Mouse (Mus musculus) myocyte (in vitro differentiated cells): ENCODE data around the gene Adgrg7. TPM values are rescaled to one million over a fixed set of nuclear protein-coding genes. Genes with fewer than 3 reads are reported as not detected.
A peak's percentile ranks its signal among the peaks of the same experiment; 100 is the strongest.

Source experiments
- H3K27me3 ChIP-seq: one replicate; pipeline ENCODE4 v1.6.1; 2011; ENCODE audit not compliant: control insufficient read depth, insufficient read depth, insufficient read length
- H3K36me3 ChIP-seq: one replicate; pipeline ENCODE4 v1.6.1; 2011; ENCODE audit not compliant: control insufficient read depth, insufficient read depth
- H3K4me2 ChIP-seq: one replicate; pipeline ENCODE4 v1.6.1; 2011; ENCODE audit warnings: low read depth, control low read depth
- H3K4me3 ChIP-seq: one replicate; pipeline ENCODE4 v1.5.1; 2011; ENCODE audit warnings: mild to moderate bottlenecking, control low read depth, moderate library complexity
- H3K79me2 ChIP-seq: one replicate; pipeline ENCODE4 v1.6.1; 2011; ENCODE audit not compliant: control insufficient read depth, insufficient read depth
- H3ac ChIP-seq: one replicate; pipeline ENCODE4 v1.6.1; 2011; ENCODE audit not compliant: control insufficient read depth, insufficient read length
- CEBPB ChIP-seq: IDR thresholded peaks from 2 replicates; pipeline ENCODE4 v1.6.1; 2011; ENCODE audit warnings: mild to moderate bottlenecking, moderate library complexity; ENCODE audit not compliant: poor library complexity, insufficient read depth, severe bottlenecking
- E2F4 ChIP-seq: IDR thresholded peaks from one replicate; pipeline ENCODE4 v1.6.1; 2011; ENCODE audit warnings: mild to moderate bottlenecking, control low read depth, moderate library complexity; ENCODE audit not compliant: insufficient read depth
- MAX ChIP-seq: IDR thresholded peaks from one replicate; pipeline ENCODE4 v1.6.1; 2011; ENCODE audit warnings: low read depth, mild to moderate bottlenecking, control low read depth
- MYOD1 ChIP-seq, 3 experiments: IDR thresholded peaks; one replicate each; pipeline ENCODE4 v1.6.1; 2011; ENCODE audit warnings: control low read depth in 2 of 3, low read depth in 2 of 3, mild to moderate bottlenecking in 2 of 3, moderate library complexity in 1 of 3; ENCODE audit not compliant: insufficient read length in 2 of 3, control insufficient read depth in 1 of 3
- MYOG ChIP-seq, 3 experiments: IDR thresholded peaks; one replicate each; pipeline ENCODE4 v1.6.1; 2011; ENCODE audit warnings: control low read depth in 2 of 3, low read depth in 2 of 3, mild to moderate bottlenecking in 2 of 3; ENCODE audit not compliant: insufficient read length in 2 of 3, control insufficient read depth in 1 of 3, insufficient read depth in 1 of 3
- POLR2A ChIP-seq: IDR thresholded peaks from one replicate; pipeline ENCODE4 v1.6.1; 2011; ENCODE audit warnings: low read depth, mild to moderate bottlenecking, control low read depth, moderate library complexity; ENCODE audit not compliant: insufficient read length
- POLR2AphosphoS2 ChIP-seq: IDR thresholded peaks from one replicate; pipeline ENCODE4 v1.6.1; 2011; ENCODE audit warnings: low read depth, control low read depth; ENCODE audit not compliant: insufficient read length
- REST ChIP-seq: IDR thresholded peaks from one replicate; pipeline ENCODE4 v1.6.1; 2011; ENCODE audit warnings: mild to moderate bottlenecking, control low read depth, moderate library complexity; ENCODE audit not compliant: insufficient read depth, insufficient read length
- SRF ChIP-seq: IDR thresholded peaks from one replicate; pipeline ENCODE4 v1.6.1; 2011; ENCODE audit warnings: low read depth; ENCODE audit not compliant: control insufficient read depth, insufficient read length
- TCF12 ChIP-seq: IDR thresholded peaks from one replicate; pipeline ENCODE4 v1.6.1; 2011; ENCODE audit warnings: mild to moderate bottlenecking, control low read depth; ENCODE audit not compliant: poor library complexity, insufficient read depth, severe bottlenecking
- TCF3 ChIP-seq: IDR thresholded peaks from one replicate; pipeline ENCODE4 v1.6.1; 2011; ENCODE audit warnings: low read depth, control low read depth; ENCODE audit not compliant: insufficient read length
- USF1 ChIP-seq: IDR thresholded peaks from one replicate; pipeline ENCODE4 v1.6.1; 2011; ENCODE audit warnings: low read depth, mild to moderate bottlenecking, control low read depth, moderate library complexity
- polyA plus RNA-seq: library from polyadenylated mRNA; unstranded; fragments of >200 nt; fragmentation: generic; extraction: Trizol; gene quantifications from one replicate; pipeline ENCODE4 v1.2.1, GENCODE M21; 2012; ENCODE audit warnings: missing spikeins

Adgrg7 gene
- polyA plus RNA-seq, 1 experiment, result not detected

GRCm38 (mm10) chr16:56729060-56729459, 66.6 kb downstream of the Adgrg7 start:
- TF ChIP-seq REST (no peak), TCF3 (no peak), POLR2A (no peak), POLR2AphosphoS2 (no peak), MYOD1 (IDR thresholded peaks at IDR 0.05; ENCODE audit: control insufficient read depth in 1 of 3, insufficient read length in 2 of 3, low read depth in 2 of 3) (no peak), USF1 (no peak), MAX (no peak), E2F4 (no peak), CEBPB (no peak), TCF12 (no peak), MYOG (IDR thresholded peaks at IDR 0.05; ENCODE audit: control insufficient read depth in 1 of 3, insufficient read depth in 1 of 3, insufficient read length in 2 of 3, low read depth in 2 of 3) (no peak), SRF (no peak)
- H3K79me2 ChIP-seq, result no peaks in the 10 kb centered on the region
- H3K4me2 ChIP-seq, result no peak overlapping the region
- H3K27me3 ChIP-seq, result no peaks in the 10 kb centered on the region
- H3K4me3 ChIP-seq, result no peak overlapping the region
- H3K36me3 ChIP-seq, result no peaks in the 10 kb centered on the region
- H3ac ChIP-seq, result no peak overlapping the region

GRCm38 (mm10) chr16:56724927-56725326, 70.7 kb downstream of the Adgrg7 start:
- Histone ChIP-seq H3K79me2 (no peaks in the 10 kb centered on the region), H3K4me2 (no peak overlapping the region), H3K4me3 (no peak overlapping the region), H3K36me3 (no peaks in the 10 kb centered on the region), H3K27me3 (no peaks in the 10 kb centered on the region), H3ac (no peak overlapping the region)
- no peak for TF ChIP-seq TCF3
- no peak for TF ChIP-seq USF1
- peak in 1 of 3 experiments; percentile 60 for TF ChIP-seq MYOG (IDR thresholded peaks at IDR 0.05; ENCODE audit: control insufficient read depth in 1 of 3, insufficient read depth in 1 of 3, insufficient read length in 2 of 3, low read depth in 2 of 3)
- peak in 1 of 3 experiments; percentile 19 for TF ChIP-seq MYOD1 (IDR thresholded peaks at IDR 0.05; ENCODE audit: control insufficient read depth in 1 of 3, insufficient read length in 2 of 3, low read depth in 2 of 3)
- no peak for TF ChIP-seq CEBPB
- TF ChIP-seq POLR2A, result no peak

- Histone ChIP-seq H3K27me3 (no peaks in the 10 kb centered on the region), H3K4me2 (no peak overlapping the region), H3K4me3 (no peak overlapping the region), H3ac (no peak overlapping the region), H3K36me3 (no peaks in the 10 kb centered on the region), H3K79me2 (no peaks in the 10 kb centered on the region)
- no peak for TF ChIP-seq POLR2A
Observed at GRCm38 (mm10) chr16:56722357-56722756, 73.3 kb downstream of the Adgrg7 start.

DNA sequence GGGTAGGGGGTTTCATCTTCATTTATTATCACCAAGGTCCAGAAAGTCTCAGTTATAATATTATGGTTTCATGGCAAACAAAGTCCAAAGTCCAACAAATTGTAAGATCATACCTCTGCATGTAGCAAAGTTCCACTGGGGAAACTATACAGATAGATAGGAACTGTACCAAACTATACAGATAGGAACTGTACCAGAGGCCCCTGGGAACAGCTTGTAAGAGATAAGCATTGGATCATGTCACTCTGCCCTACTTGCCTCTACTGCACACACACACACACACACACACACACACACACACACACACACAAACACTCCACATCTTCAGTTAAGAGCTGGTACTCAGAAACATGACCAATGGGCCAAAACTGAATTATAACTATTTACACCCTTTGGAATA, 76.6 kb downstream of the Adgrg7 start:
- Histone ChIP-seq H3K27me3 (no peaks in the 10 kb centered on the region), H3K4me3 (no peak overlapping the region), H3ac (no peak overlapping the region), H3K36me3 (no peaks in the 10 kb centered on the region), H3K79me2 (peaks cover 26% of the 10 kb centered on the region), H3K4me2 (no peak overlapping the region)
- no peak for TF ChIP-seq E2F4
- no peak for TF ChIP-seq POLR2A
- TF ChIP-seq USF1, result no peak
- no peak for TF ChIP-seq MYOD1 (IDR thresholded peaks at IDR 0.05; ENCODE audit: control insufficient read depth in 1 of 3, insufficient read length in 2 of 3, low read depth in 2 of 3)
- no peak for TF ChIP-seq CEBPB
- TF ChIP-seq MAX, result no peak
- TF ChIP-seq SRF, result no peak
- no peak for TF ChIP-seq REST
- TF ChIP-seq TCF12, result no peak
- TF ChIP-seq TCF3, result no peak
- TF ChIP-seq POLR2AphosphoS2, result no peak
- no peak for TF ChIP-seq MYOG (IDR thresholded peaks at IDR 0.05; ENCODE audit: control insufficient read depth in 1 of 3, insufficient read depth in 1 of 3, insufficient read length in 2 of 3, low read depth in 2 of 3)

GRCm38 (mm10) chr16:56717224-56718200, 78.1 kb downstream of the Adgrg7 start, which contains the start of gene Tfg:
Gene Tfg, minus strand, starts transcription at chr16:56717450.
- H3ac ChIP-seq, result peak within 1 kb of the TSS; percentile 47
- H3K4me2 ChIP-seq, result peak within 1 kb of the TSS; percentile 79
- peak within 1 kb of the TSS; percentile 57 for H3K4me3 ChIP-seq
- H3K27me3 ChIP-seq, result no peaks in the 10 kb centered on the region
- peaks cover under 1% of the 10 kb centered on the region for H3K36me3 ChIP-seq
- H3K79me2 ChIP-seq, result peaks cover 38% of the 10 kb centered on the region
- TF ChIP-seq POLR2A (peak; percentile 89), CEBPB (no peak), MYOG (IDR thresholded peaks at IDR 0.05; ENCODE audit: control insufficient read depth in 1 of 3, insufficient read depth in 1 of 3, insufficient read length in 2 of 3, low read depth in 2 of 3) (peak in 2 of 3 experiments; percentile 78 to 79), POLR2AphosphoS2 (peak; percentile 84), SRF (peak; percentile 61), E2F4 (no peak), MYOD1 (IDR thresholded peaks at IDR 0.05; ENCODE audit: control insufficient read depth in 1 of 3, insufficient read length in 2 of 3, low read depth in 2 of 3) (peak in 2 of 3 experiments; percentile 80 to 84), MAX (no peak), TCF3 (no peak), REST (peak; percentile 3), TCF12 (no peak), USF1 (no peak)
